Comparison of ENCODE assay signal across 8 mouse cellular contexts in the genomic region with DNA sequence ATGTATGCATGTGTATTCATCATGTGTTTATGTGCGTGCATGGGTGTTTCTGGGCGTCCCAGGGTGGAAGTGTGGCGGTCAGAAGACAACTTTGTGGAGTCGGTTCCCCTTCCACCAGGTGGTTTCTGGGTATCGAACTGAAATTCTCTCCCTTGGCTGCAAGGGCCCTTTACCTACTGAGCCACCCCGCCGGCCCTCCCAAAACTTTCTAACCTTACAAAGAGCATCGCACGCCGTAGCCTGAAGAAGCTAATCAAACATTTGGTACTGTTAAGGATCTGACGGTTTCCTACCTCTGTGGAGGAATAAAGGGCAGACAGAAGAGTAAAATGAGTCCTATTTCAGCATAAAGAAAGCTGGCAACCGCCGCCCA. TPM values are rescaled to one million over a fixed set of nuclear protein-coding genes. Genes with fewer than 3 reads are reported as not detected.
DNase-seq lines count a peak whose midpoint lies in the region; ATAC-seq lines count a peak whose summit lies in the region.

No protein-coding gene starts in this region.

- peak; percentile 32; the same call in 1 of the 2 replicates for ATAC-seq in heart, embryonic 16.5 days (replicated peaks; ENCODE audit: extremely low read depth, insufficient read depth, low FRiP score)
- peak; percentile 52 for ATAC-seq in liver, embryonic 11.5 days (replicated peaks; ENCODE audit: low FRiP score)
- ATAC-seq in neural tube, embryonic 12.5 days (ENCODE audit: low FRiP score, low read depth) = peak; percentile 67

- H3K27ac ChIP-seq in heart, embryonic 16.5 days (ENCODE audit: low read length) = peak overlapping the region; percentile 71
- peak overlapping the region; percentile 54 for H3K27ac ChIP-seq in liver, embryonic 11.5 days (ENCODE audit: low read depth, low read length)
- H3K27ac ChIP-seq in neural tube, embryonic 12.5 days = no peak overlapping the region

- DNase-seq in adrenal gland, postnatal 14 days = peak; percentile 26
- DNase-seq in adrenal gland, adult 8-10 months = no peak
- peak; percentile 65 for DNase-seq in 416B (ENCODE audit: low read depth)
- peak; percentile 54 for DNase-seq in embryo, embryonic 11 days
- no peak for DNase-seq in liver, embryonic 11.5 days (ENCODE audit: low spot score)
- DNase-seq in right cerebral cortex, postnatal 25 days = no peak

- peak overlapping the region; percentile 79 for H3K4me2 ChIP-seq in heart, embryonic 16.5 days (ENCODE audit: low read depth, low read length)
- peak overlapping the region; percentile 90 for H3K4me2 ChIP-seq in liver, embryonic 11.5 days
- peak overlapping the region; percentile 72 for H3K4me2 ChIP-seq in neural tube, embryonic 12.5 days (replicated peaks)

- H3K36me3 ChIP-seq in heart, embryonic 16.5 days (ENCODE audit: control insufficient read depth, insufficient read depth) = no peaks in the 10 kb centered on the region
- peaks cover 2% of the 10 kb centered on the region; the same call in 1 of the 2 replicates for H3K36me3 ChIP-seq in liver, embryonic 11.5 days (ENCODE audit: control insufficient read depth, insufficient read depth, low read length)
- H3K36me3 ChIP-seq in neural tube, embryonic 12.5 days = no peaks in the 10 kb centered on the region

- H3K4me3 ChIP-seq in heart, embryonic 16.5 days (ENCODE audit: low read length) = peak overlapping the region; percentile 65
- peak overlapping the region; percentile 67 for H3K4me3 ChIP-seq in liver, embryonic 11.5 days (ENCODE audit: low read depth, low read length)
- peak overlapping the region; percentile 56 for H3K4me3 ChIP-seq in neural tube, embryonic 12.5 days

- H3K9me3 ChIP-seq in heart, embryonic 16.5 days (replicated peaks; ENCODE audit: control insufficient read depth, low read length) = no peaks in the 10 kb centered on the region
- no peaks in the 10 kb centered on the region for H3K9me3 ChIP-seq in liver, embryonic 11.5 days (ENCODE audit: control insufficient read depth, low read length)
- no peaks in the 10 kb centered on the region for H3K9me3 ChIP-seq in neural tube, embryonic 12.5 days

- H3K4me1 ChIP-seq in heart, embryonic 16.5 days (ENCODE audit: control insufficient read depth, insufficient read depth, low read length) = peaks cover 3% of the 10 kb centered on the region; the same call in 1 of the 2 replicates
- H3K4me1 ChIP-seq in liver, embryonic 11.5 days (replicated peaks; ENCODE audit: control insufficient read depth, insufficient read depth, low read length) = no peaks in the 10 kb centered on the region; the same call in 1 of the 2 replicates
- H3K4me1 ChIP-seq in neural tube, embryonic 12.5 days = 0 out of 2 replicates have a peak, but pooled peaks cover 7% of the 10 kb centered on the region

- whole genome bisulfite sequencing in heart, embryonic 16.5 days = 8% methylated on average over 13 of the region's 13 CpGs
- 6% methylated on average over 13 of the region's 13 CpGs for WGBS in liver, embryonic 11.5 days
- WGBS in neural tube, embryonic 12.5 days = 14% methylated on average over 13 of the region's 13 CpGs

- no peaks in the 10 kb centered on the region for H3K27me3 ChIP-seq in heart, embryonic 16.5 days (ENCODE audit: control insufficient read depth, insufficient read depth, low read length)
- H3K27me3 ChIP-seq in liver, embryonic 11.5 days (replicated peaks; ENCODE audit: control insufficient read depth, insufficient read depth, low read length) = no peaks in the 10 kb centered on the region
- no peaks in the 10 kb centered on the region for H3K27me3 ChIP-seq in neural tube, embryonic 12.5 days (replicated peaks)

- H3K9ac ChIP-seq in heart, embryonic 16.5 days (ENCODE audit: low read length) = peak overlapping the region; percentile 81
- H3K9ac ChIP-seq in liver, embryonic 11.5 days (ENCODE audit: low read depth, low read length) = peak overlapping the region; percentile 91
- H3K9ac ChIP-seq in neural tube, embryonic 12.5 days = peak overlapping the region; percentile 78

RNA-seq across cellular contexts. Expression of a gene that starts 0.5 kb away (rescaled TPM):
- total RNA-seq in adrenal gland, postnatal 14 days (2021) = 20.0 and 23.2 TPM in 2 replicates
- total RNA-seq in adrenal gland, adult 8-10 months (2022) = 10 to 100 TPM; 21.5 to 34.5 (median 28.0) TPM
- polyA plus RNA-seq in heart, embryonic 16.5 days (2015; fragmentation: Nextera tagmentation; extraction: Ambion mirVana) = 41.4 and 50.0 TPM in 2 replicates
- 67.9 and 69.0 TPM in 2 replicates for polyA plus RNA-seq in liver, embryonic 11.5 days (2014; fragmentation: Nextera tagmentation; extraction: Ambion mirVana)
- polyA plus RNA-seq in neural tube, embryonic 12.5 days (2016; fragmentation: Nextera tagmentation; extraction: Ambion mirVana) = 28.1 and 29.4 TPM in 2 replicates

RNA-seq across cellular contexts. Expression of a gene that starts 20.7 kb away (rescaled TPM):
- total RNA-seq in adrenal gland, postnatal 14 days (2021) = 5.5 and 8.0 TPM in 2 replicates
- 1 to 10 TPM; 5.6 to 10.0 (median 9.0) TPM for total RNA-seq in adrenal gland, adult 8-10 months (2022)
- 7.1 and 7.4 TPM in 2 replicates for polyA plus RNA-seq in heart, embryonic 16.5 days (2015; fragmentation: Nextera tagmentation; extraction: Ambion mirVana)
- polyA plus RNA-seq in liver, embryonic 11.5 days (2014; fragmentation: Nextera tagmentation; extraction: Ambion mirVana) = 11.5 and 13.1 TPM in 2 replicates
- polyA plus RNA-seq in neural tube, embryonic 12.5 days (2016; fragmentation: Nextera tagmentation; extraction: Ambion mirVana) = 5.9 and 9.4 TPM in 2 replicates

RNA-seq across cellular contexts. Expression of a gene that starts 20.7 kb away (rescaled TPM):
- 35.3 and 35.8 TPM in 2 replicates for total RNA-seq in adrenal gland, postnatal 14 days (2021)
- total RNA-seq in adrenal gland, adult 8-10 months (2022) = 10 to 100 TPM; 42.0 to 59.9 (median 57.2) TPM
- 25.6 and 27.3 TPM in 2 replicates for polyA plus RNA-seq in heart, embryonic 16.5 days (2015; fragmentation: Nextera tagmentation; extraction: Ambion mirVana)
- 23.3 and 25.6 TPM in 2 replicates for polyA plus RNA-seq in liver, embryonic 11.5 days (2014; fragmentation: Nextera tagmentation; extraction: Ambion mirVana)
- polyA plus RNA-seq in neural tube, embryonic 12.5 days (2016; fragmentation: Nextera tagmentation; extraction: Ambion mirVana) = 35.7 and 36.0 TPM in 2 replicates

Comparison
In these comparisons a context has a peak if more than half of its experiments do, and no peak if none do; other contexts are left out.
1. DNase-seq: peak in adrenal gland, postnatal 14 days (single experiment), 416B (single experiment) and embryo, embryonic 11 days (single experiment); none in adrenal gland, adult 8-10 months (single experiment), liver, embryonic 11.5 days (single experiment) and right cerebral cortex, postnatal 25 days (single experiment).
2. Peak in every context shown above with its lines, with median percentiles within 50 percentile points of each other: ATAC-seq, H3K4me2 ChIP-seq, H3K4me3 ChIP-seq and H3K9ac ChIP-seq.